Mouse (Mus musculus): Measurements from ENCODE around the gene Plce1. TPM values are rescaled to one million over a fixed set of nuclear protein-coding genes. Genes with fewer than 3 reads are reported as not detected.
"Not testable (repeated sequence)": the region's sequence is repeated elsewhere in the genome, so short reads cannot be mapped to it uniquely, and the experiment has no call there.

Gene Plce1
- total and polyA plus RNA-seq, 2 experiments from 2014 or later = 3.0 to 19.5 TPM

DNA sequence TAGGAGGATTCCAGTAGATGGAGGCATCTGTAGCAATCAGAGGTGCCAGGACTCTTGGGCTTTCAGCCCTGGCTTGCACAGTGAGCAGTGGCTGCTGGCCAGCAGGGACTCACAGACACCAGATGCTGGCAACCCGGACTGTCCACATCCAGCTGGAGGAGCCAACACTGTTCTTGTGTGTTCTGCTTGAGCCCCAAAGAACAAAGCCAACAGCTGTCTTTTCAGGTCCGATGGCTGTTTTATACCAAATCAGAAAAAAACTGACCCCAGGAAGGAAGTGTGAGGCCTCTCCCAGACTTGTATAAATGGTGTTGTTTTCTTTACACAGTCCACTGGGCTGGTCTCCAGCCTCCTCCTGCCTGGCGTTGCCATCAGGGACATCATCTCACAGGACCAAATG lies 158.9 kb downstream of the Plce1 start:
- no peak overlapping the region for H3K4me2 ChIP-seq (ENCODE audit: low read depth, low read length, poor library complexity, severe bottlenecking)
- WGBS = 58% methylated on average over 3 of the region's 3 CpGs
- H3K27ac ChIP-seq (ENCODE audit: low read depth, low read length) = no peak overlapping the region
- peak; percentile 62 for DNase-seq (ENCODE audit: low spot score)
- H3K4me1 ChIP-seq (ENCODE audit: insufficient read depth, low read length) = 0 out of 2 replicates have a peak, but pooled peaks cover 3% of the 10 kb centered on the region
- no peaks in the 10 kb centered on the region for H3K36me3 ChIP-seq (ENCODE audit: insufficient read depth, low read length)
- no peak for TF ChIP-seq CTCF (IDR thresholded peaks at IDR 0.05)
- H3K4me3 ChIP-seq (ENCODE audit: low read depth, low read length) = no peak overlapping the region
- no peak overlapping the region for H3K9ac ChIP-seq (replicated peaks; ENCODE audit: low read length, poor library complexity, severe bottlenecking)
- H3K9me3 ChIP-seq (ENCODE audit: low read length) = no peaks in the 10 kb centered on the region
- H3K27me3 ChIP-seq (ENCODE audit: insufficient read depth, low read length) = no peaks in the 10 kb centered on the region
- ATAC-seq (ENCODE audit: low FRiP score) = no peak

DNA sequence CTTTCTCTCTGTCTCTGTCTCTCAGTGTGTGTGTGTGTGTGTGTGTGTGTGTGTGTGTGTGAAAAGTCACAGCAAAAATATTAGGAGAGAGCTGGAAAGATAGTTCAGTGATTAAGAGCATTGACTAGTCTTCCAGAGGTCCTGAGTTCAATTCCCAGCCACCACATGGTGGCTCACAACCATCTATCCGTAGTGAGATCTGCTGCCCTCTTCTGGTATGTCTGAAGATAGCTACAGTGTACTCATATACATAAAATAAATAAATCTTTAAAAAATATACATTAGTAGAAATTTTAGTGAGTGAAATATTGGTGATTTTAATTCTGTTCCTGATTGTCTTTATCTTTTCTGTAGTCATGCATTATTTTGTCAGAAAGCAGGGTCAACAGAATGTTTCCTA lies 161.6 kb downstream of the Plce1 start:
- WGBS = 74% methylated on average over 1 of the region's 1 CpGs
- H3K9ac ChIP-seq (replicated peaks; ENCODE audit: low read length, poor library complexity, severe bottlenecking); H3K4me2 ChIP-seq (ENCODE audit: low read depth, low read length, poor library complexity, severe bottlenecking); H3K36me3 ChIP-seq (ENCODE audit: insufficient read depth, low read length); DNase-seq (ENCODE audit: low spot score); H3K9me3 ChIP-seq (ENCODE audit: low read length); ATAC-seq (ENCODE audit: low FRiP score); H3K4me1 ChIP-seq (ENCODE audit: insufficient read depth, low read length); H3K27me3 ChIP-seq (ENCODE audit: insufficient read depth, low read length); H3K4me3 ChIP-seq (ENCODE audit: low read depth, low read length); H3K27ac ChIP-seq (ENCODE audit: low read depth, low read length): not testable (repeated sequence)
- TF ChIP-seq CTCF (IDR thresholded peaks at IDR 0.05) = peak; percentile 51

DNA sequence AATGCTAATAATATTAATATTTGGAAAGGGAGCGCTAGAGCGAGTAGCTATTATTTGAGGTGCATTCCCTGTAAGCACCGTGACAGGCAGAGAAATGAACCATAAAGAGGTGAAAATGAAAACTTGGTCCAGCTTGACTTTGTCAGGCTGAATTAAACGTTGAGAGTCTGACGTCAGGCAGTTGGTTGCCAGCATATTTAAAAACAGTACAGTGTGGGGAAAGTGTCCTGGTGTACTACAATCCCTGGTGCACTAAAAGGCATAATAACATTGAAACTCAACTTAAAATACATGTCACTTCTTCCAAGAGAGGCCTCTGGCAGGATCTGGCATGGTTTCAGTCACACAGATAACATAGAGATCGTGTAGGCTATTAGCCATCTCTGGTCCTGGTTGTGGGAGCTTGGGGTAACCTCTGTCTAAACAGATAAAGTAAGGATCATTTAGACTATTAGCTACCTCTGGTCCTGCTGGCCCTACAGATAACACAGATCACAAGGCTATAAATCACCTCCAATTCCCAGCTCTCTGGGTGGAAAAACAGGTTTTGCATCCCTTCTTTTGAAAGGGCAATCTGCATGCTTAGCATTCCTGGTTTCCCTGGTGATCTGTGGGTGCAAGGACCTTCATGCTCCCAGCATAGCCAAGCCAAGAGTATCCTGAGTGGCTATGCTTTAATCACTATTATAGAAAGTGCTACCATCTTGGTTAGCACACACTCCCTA lies 164.1 kb downstream of the Plce1 start:
- H3K9me3 ChIP-seq (ENCODE audit: low read length) = no peaks in the 10 kb centered on the region
- 52% methylated on average over 6 of the region's 6 CpGs for WGBS

DNA sequence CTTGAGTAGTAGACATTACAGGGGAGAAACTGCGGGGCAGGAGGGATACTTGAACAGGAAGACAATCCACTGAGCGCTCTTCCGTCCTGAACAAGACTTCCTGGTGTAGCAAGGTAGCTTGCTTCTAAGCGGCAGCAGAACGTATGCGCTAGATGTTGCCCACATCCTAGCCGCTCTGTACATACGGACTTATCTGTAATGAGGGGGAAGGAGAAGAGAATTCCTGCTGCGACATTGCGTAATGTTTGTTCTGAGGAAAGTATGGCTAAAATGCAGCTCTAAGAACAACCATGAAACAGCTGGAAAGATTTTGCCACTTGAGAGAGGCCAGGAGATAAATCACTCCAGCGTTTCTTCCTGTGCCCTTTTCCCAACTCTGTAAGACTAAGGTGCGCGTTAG lies 177.1 kb downstream of the Plce1 start:
- Histone ChIP-seq H3K4me1 (ENCODE audit: insufficient read depth, low read length) (no peaks in the 10 kb centered on the region), H3K27ac (ENCODE audit: low read depth, low read length) (no peak overlapping the region), H3K36me3 (ENCODE audit: insufficient read depth, low read length) (no peaks in the 10 kb centered on the region), H3K4me3 (ENCODE audit: low read depth, low read length) (no peak overlapping the region), H3K27me3 (ENCODE audit: insufficient read depth, low read length) (no peaks in the 10 kb centered on the region), H3K4me2 (ENCODE audit: low read depth, low read length, poor library complexity, severe bottlenecking) (no peak overlapping the region), H3K9me3 (ENCODE audit: low read length) (no peaks in the 10 kb centered on the region), H3K9ac (replicated peaks; ENCODE audit: low read length, poor library complexity, severe bottlenecking) (no peak overlapping the region)
- DNase-seq (ENCODE audit: low spot score) (no peak), ATAC-seq (ENCODE audit: low FRiP score) (no peak)
- TF ChIP-seq CTCF (IDR thresholded peaks at IDR 0.05) = no peak
- WGBS = 93% methylated on average over 13 of the region's 13 CpGs

More for the DNA sequence above, 164.1 kb downstream of the Plce1 start:
- Histone ChIP-seq H3K4me3 (ENCODE audit: low read depth, low read length) (no peak overlapping the region), H3K4me2 (ENCODE audit: low read depth, low read length, poor library complexity, severe bottlenecking) (no peak overlapping the region), H3K36me3 (ENCODE audit: insufficient read depth, low read length) (no peaks in the 10 kb centered on the region), H3K27me3 (ENCODE audit: insufficient read depth, low read length) (no peaks in the 10 kb centered on the region), H3K4me1 (ENCODE audit: insufficient read depth, low read length) (0 out of 2 replicates have a peak, but pooled peaks cover 3% of the 10 kb centered on the region), H3K9ac (replicated peaks; ENCODE audit: low read length, poor library complexity, severe bottlenecking) (no peak overlapping the region), H3K27ac (ENCODE audit: low read depth, low read length) (no peak overlapping the region)
- no peak for TF ChIP-seq CTCF (IDR thresholded peaks at IDR 0.05)
- ATAC-seq (ENCODE audit: low FRiP score) (no peak), DNase-seq (ENCODE audit: low spot score) (no peak)

DNA sequence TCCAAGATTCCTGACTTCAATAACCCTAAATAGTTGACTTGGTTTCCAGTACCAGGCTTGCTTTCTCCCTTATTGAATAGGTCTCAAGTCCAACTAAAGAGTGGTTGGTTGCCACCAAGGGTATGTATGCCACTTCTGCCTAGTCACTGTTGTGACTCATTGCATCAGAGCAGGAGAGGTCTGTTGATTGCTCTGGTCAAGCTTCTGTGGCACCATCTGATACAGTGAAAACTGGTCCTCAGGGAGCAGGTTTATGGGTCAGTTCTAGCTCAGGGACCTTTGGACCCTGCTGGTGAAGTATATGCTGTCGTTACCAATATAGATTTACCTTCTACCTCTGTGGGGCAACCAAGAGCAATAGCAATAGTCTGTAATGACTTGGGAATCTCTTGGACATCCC lies 184.5 kb downstream of the Plce1 start:
- no peak overlapping the region for H3K4me3 ChIP-seq (ENCODE audit: low read depth, low read length)
- no peak overlapping the region for H3K9ac ChIP-seq (replicated peaks; ENCODE audit: low read length, poor library complexity, severe bottlenecking)
- no peak for ATAC-seq (ENCODE audit: low FRiP score)
- H3K4me2 ChIP-seq (ENCODE audit: low read depth, low read length, poor library complexity, severe bottlenecking) = no peak overlapping the region
- DNase-seq (ENCODE audit: low spot score) = no peak
- no peaks in the 10 kb centered on the region for H3K9me3 ChIP-seq (ENCODE audit: low read length)
- no peaks in the 10 kb centered on the region for H3K27me3 ChIP-seq (ENCODE audit: insufficient read depth, low read length)
- H3K36me3 ChIP-seq (ENCODE audit: insufficient read depth, low read length) = no peaks in the 10 kb centered on the region
- H3K4me1 ChIP-seq (ENCODE audit: insufficient read depth, low read length) = no peaks in the 10 kb centered on the region
- WGBS = 94% methylated on average over 1 of the region's 1 CpGs
- TF ChIP-seq CTCF (IDR thresholded peaks at IDR 0.05) = no peak
- no peak overlapping the region for H3K27ac ChIP-seq (ENCODE audit: low read depth, low read length)

DNA sequence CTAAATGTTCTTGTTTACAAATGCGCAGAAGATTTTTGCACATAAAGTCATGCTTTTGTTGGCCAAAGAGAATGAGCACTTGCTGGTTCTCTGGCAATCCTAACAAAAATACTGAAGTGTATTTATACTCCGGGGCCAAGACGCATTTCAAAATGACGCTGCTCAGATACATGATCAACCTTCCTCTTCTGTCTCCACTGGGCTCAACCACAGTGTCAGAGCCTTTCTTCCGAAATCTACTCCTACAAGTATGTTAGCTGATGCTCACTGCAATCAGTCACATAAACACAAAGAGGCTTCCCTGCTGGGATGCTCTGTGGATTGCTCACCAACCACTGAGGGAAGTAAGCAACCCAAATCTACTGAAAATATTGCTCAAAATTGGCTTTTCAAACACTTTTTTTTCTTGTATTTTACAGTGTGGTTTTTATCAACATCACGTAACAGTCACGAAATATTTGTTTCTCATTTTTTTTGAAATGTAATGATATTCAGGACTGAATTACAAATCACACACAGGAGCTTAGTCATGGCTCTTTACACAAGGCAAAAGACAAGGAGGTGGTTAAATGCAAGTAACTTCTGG lies 191.2 kb downstream of the Plce1 start:
- H3K9me3 ChIP-seq (ENCODE audit: low read length) = no peaks in the 10 kb centered on the region
- H3K36me3 ChIP-seq (ENCODE audit: insufficient read depth, low read length) = no peaks in the 10 kb centered on the region
- H3K9ac ChIP-seq (replicated peaks; ENCODE audit: low read length, poor library complexity, severe bottlenecking) = no peak overlapping the region
- ATAC-seq (ENCODE audit: low FRiP score) = no peak
- WGBS = 81% methylated on average over 7 of the region's 7 CpGs
- H3K27ac ChIP-seq (ENCODE audit: low read depth, low read length) = no peak overlapping the region
- no peaks in the 10 kb centered on the region for H3K27me3 ChIP-seq (ENCODE audit: insufficient read depth, low read length)
- no peak for DNase-seq (ENCODE audit: low spot score)
- TF ChIP-seq CTCF (IDR thresholded peaks at IDR 0.05) = no peak
- no peak overlapping the region for H3K4me2 ChIP-seq (ENCODE audit: low read depth, low read length, poor library complexity, severe bottlenecking)
- no peak overlapping the region for H3K4me3 ChIP-seq (ENCODE audit: low read depth, low read length)
- no peaks in the 10 kb centered on the region for H3K4me1 ChIP-seq (ENCODE audit: insufficient read depth, low read length)
